Mouse (Mus musculus): ENCODE results near the gene Rnf8.

Rnf8 gene

DNA sequence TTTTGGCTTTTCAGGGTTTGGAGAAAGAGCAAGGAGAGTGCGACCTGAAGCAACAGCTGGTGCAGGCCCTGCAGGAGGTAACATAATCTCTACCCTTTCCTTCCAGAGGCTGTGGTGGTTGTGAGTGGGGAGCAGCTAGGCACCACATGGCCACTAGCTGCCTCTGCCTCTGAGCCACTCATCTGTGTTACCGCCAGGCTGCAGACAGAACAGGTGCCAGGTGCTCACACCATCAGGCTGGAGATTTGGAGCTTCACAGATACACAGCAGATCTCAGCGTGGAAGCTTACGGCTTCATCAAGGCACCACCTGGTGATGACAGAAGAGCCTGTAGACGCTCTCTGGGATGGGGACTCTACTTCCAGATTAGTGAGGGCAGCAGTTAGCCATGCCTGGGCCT, 14.4 kb downstream of the Rnf8 start:
- DNase-seq = no peak

DNA sequence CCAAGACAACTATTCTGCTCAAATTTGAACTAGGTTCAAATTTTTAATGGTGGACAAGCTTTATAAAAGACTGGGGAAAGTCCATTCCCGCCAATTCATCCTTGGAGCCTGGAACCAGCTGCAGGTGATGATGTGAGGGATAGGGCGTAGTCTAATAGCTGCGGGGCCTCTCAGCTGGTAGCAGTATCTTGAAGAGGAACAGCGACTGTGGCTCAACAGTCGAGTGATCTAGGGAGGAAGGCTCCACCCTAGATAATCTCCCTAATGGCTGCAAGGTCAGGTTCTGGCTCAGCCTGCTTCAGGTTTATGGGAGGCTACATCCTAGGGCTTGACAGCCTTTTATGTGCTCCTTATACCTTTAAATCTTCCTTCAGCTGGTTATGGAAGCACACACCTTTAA, 15.0 kb downstream of the Rnf8 start:
- DNase-seq = no peak

DNA sequence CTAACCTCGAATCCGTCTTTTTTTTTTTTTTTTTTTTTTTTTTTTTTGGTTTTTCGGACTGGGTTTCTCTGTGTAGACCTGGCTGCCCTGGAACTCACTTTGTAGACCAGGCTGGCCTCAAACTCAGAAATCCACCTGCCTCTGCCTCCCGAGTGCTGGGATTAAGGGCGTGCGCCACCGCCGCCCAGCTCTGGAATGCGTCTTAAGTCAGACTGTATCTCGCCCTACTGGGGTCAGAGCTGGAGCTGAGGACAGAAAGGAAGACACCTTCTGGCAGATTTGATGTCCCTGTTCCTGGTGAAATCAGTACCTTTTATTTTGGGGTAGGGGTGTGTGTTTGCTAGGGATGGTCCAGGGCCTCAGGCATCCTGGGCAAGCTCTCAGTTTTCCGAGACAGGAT, 17.7 kb downstream of the Rnf8 start:
- DNase-seq = no peak

DNA sequence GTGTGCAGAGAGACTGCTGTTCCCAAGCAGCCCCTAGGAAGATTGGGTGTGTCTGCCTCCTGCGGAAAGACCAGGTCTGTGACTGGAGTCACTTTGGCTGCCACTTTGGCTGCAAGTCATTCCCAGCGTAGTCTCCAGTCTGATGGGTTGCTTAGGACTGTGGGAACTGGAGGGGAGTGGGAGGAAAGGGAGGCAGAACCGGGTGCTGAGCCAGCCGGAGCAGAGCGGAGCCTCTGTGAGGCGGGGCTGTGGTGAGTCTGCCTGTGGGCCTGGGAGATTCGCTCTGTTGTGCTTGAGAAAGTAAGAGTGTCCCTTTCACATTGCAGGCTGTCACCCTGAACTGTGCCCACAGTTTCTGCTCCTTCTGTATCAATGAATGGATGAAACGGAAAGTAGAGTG, 20.9 kb downstream of the Rnf8 start:
- no peak for DNase-seq

DNA sequence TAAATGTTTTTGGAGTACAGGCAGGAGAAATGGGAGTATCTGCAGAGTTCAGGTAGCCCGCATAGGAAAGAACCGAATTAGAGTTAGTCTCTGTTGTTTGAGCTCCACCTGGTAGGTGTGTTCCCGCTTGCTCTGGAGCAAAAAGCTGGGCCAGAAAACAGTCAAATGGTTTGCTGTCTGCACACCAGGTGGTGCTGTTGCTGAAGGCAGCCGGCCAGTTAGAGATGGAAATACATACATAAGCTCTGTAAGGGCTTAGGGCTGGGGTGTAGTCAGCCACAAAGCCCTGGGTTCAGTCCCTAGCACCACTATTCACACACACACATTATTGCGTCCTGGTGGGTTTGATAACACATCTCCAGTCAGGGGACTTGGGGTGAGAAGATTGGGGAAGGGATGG, 21.5 kb downstream of the Rnf8 start:
- peak; percentile 57 for DNase-seq

DNA sequence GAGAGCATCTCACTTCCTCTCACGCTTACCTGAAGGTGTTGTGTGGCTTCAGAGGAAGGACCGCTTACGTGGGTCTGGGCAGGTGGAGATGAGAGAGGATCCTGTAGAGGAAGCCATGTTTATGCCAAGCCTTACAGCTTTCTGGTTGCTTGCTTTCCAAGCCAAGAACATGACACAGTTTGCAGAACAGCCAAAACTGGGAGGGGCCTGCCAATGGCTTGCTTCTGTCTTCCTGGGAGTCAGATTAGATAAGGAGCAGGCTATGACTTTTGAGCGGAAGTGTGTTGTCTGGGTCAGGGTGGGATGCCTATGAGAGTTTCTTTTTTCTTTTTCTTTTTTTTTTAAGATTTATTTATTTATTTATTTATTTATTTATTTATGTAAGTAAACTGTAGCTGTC, 22.8 kb downstream of the Rnf8 start:
- DNase-seq = no peak

DNA sequence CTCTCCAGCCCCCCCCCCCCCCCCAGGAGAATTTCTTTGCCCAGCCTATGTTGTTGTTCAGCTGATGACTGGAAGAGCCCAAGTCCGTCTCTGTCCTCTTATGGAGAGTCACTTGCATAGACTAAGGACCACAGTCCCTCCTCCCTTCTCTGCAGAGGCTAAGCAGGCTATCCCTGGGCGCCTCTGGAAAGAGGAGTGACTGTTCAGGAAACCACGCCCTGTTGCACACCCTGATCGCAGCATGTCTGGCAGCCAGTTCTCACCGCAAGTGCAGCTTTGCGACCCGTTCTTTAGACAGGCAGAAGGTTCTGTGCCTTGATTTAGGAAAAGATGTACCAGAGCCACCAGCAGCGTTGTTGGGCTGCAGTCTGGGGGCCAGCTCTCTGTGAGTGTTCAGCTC, 23.3 kb downstream of the Rnf8 start:
- DNase-seq = peak; percentile 34

DNA sequence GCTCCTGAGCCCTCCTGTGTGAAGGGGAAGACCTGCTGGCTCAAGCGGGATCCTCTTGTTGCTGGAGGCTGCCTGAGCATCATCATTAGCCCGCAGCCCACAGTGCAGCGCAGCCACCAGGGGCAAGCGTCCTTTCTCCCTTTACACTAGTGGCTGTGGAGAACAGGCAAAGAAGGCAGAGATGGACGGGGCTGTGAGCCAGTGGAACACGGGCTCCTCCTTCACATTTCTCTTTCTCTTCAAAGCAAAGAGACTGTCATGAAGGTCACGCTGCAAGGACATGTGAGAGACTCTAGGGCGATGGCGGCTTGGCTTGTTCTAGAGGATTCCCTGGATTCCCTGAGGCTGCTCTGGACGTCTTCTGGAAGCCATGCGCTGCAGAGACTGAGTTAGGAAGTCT, 26.4 kb downstream of the Rnf8 start:
- no peak for DNase-seq

DNA sequence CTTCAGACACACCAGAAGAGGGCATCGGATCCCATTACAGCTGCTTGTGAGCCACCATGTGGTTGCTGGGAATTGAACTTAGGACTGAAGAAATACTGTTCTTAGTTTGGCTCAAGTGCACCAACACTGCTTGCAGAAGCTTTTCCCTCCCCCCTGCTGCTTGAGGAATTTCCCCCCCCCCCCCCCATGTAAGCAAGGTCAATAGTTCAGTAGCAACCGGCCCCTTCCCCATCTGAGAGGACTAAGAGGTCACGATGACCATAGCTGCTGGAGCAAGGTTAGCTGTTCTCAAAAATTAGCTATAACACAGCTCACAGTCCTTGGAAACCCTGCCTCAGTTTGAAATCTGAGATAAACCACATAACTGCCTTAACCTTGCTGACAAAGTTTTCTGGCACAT, 27.6 kb downstream of the Rnf8 start:
- no peak for DNase-seq

DNA sequence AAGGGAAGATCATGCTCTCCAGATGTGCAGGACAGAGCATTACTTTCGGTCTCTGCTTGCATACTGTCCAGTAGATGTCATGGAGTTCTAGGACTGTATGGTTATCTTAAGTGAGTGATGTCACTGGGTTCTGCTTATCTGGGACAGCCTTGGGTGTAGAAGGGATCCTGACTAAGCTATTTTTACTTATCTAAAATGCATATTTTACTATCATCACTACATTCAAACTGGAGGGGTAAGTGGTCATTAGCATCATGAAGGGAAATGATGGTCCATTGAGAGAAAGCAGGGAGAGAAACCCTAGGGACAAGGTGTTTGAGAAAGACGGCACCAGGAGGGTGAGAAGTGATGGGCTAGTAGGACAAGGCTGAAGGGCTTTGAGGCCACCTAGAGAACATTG, 43.7 kb downstream of the Rnf8 start:
- DNase-seq = no peak

DNA sequence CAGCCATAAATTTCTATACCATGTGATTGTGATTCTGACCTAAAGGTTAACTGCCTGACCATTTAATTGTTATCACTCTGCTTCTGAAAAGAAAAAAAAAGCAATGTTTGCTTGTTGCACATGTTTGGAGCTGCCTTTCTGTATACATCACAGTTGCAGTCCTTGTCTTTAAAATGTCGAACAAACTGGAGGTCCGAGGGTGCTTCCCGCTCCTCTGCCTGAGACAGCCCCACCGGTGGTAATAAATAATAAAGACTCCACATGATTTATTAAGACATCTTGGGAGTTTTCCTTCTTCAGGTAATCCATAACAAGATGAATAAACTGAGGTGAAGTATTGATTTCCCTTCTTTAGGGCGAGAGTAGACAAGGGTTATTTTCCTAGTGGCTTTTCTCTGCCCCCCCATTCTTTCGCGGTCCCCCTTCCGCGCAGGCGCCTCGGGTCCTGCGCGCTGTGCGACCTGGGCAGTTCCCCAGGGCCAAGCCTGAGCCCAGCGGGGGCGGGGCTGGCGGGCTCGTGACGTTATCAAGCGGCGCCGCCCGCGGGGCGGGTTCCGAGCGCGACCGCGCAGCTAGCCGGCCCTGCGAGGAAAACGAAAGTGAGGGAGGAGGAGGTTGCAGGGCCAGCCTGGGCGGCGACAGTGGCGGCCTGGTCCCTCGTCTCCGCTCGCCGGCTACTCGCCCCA, 45.6 kb downstream of the Rnf8 start, which contains the start of gene Cmtr1:
TSS of gene Cmtr1 (plus strand) at position 520 of the 686 bp plus-strand sequence.
- peak; percentile 96 for DNase-seq

DNA sequence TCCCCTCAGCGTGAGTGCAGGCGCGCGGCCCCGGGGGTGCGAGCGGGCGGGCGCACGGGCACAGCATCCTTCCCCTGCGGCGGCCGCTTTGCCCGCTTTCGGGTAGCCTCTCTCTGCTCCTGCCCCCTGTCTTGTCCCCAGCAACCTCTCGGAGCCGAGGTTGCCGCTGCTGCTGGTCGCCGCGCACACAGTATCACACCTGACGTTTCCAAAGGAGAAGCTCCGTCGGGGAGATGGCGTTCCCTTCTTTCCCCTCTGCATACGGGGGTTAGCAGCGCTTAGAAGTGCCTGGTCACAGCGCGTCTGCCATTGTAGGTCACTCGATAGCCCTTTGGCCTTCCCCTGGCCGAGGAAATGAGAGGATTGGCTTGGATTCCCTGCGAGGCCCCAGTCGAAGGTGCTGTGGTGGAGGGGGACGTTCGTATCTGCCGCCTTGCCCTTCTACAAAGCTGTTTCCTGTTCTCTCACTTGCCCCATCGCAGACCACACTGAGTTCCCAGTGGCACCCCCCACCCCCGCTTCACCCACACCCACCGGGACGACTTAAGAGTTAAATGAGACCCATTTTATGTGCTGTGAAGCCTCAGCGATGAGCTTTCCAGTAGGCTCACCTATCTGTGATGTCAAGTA, 46.3 kb downstream of the Rnf8 start:
- peak; percentile 59 for DNase-seq

DNA sequence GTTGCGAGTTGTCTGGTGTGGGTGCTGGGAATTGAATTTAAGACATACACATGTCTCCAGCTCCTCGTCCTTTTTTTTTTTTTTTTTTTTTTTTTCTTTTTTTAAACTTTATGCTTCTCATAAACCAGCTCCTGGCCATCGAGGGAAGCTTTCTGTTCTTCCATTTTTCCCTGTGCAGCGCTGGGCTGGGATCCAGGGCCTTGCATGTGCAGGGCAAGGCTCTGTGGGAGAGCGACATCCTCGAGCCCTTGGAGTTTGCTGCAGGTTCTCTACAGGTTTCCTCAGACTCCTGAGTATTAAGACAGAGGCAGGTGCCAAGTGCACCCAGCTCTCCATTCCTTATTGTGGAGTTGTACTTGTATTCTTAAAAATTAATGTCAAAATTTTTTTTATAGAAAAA, 47.6 kb downstream of the Rnf8 start:
- DNase-seq = no peak

DNA sequence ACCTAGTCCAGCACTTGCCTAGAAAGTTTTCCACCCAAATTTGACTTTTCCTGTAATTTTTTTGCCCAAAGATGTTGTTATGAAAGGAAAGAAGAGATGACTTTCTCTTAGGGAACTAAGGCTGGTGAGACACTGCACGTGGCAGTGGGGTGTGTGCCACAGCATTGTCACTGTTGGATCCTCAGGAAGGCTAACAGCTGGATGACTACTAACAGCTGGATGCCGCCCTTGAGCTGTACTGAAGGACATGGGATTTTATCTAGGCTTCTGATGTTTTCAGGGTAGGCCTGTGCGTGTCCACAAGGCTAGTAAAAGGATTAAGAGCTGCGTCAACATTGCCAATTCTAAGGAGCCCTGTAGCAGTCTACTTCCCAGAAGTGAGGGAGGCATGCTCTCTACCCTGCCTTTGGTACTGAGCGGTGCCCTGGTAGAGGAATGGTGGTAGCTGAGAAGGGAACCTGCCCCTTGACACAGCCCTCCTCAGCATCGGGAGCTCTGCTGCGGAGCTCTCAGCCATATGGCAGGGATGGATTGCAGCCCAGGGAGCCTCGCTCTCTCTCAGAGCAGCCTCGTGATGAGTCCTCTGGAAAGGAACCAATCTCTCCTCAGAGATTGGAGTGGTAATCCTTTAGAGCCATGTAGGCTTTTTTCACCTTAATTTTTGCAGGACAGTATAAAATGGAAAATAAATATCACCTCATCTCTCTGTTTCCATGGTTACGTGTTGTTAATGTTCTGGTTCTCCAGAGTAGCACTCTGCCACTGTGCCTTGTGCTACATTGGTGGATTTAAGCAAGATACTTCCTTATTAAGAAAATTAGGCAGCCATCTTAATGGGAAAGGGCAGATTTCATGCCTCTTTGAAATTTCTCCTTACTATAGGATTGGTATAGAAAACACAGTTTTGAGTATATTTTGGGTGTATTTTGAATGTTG, 53.7 kb downstream of the Rnf8 start:
- no peak for DNase-seq

DNA sequence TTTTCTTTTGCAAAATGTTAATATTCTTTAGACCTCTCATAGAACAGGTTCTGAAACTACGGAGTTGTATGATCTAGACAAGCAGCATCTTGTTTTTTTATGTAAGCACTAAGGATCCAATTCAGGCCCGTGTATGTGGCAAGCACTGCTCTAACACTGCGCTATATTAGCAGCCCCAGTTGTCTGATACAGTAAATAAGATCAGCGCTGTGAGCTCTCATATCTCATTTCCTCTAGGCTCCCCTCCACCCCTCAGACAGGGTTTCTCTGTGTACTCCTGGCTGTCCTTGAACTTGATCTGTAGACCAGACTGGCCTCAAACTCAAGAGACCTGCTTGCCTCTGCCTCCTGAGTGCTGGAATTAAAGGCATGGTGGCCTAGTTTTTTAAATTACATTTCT, 54.4 kb downstream of the Rnf8 start:
- no peak for DNase-seq

DNA sequence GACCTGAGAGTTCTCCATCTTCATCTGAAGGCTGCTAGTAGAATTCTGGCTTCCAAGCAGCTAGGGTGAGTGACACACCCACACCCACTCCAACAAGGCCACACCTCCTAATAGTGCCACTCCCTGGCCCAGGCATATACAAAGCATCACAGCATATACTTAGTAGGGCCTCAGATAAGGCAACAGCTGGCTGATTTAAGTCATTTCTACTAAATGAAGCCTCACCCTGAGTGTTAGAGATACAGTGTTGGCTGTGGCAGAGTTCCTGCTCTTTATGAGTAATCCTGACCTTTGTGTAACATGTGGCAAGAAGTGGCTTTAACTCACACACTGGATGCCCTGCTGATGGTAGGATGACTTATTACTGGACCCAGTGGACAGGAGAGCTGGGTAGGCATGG, 55.3 kb downstream of the Rnf8 start:
- no peak for DNase-seq

DNA sequence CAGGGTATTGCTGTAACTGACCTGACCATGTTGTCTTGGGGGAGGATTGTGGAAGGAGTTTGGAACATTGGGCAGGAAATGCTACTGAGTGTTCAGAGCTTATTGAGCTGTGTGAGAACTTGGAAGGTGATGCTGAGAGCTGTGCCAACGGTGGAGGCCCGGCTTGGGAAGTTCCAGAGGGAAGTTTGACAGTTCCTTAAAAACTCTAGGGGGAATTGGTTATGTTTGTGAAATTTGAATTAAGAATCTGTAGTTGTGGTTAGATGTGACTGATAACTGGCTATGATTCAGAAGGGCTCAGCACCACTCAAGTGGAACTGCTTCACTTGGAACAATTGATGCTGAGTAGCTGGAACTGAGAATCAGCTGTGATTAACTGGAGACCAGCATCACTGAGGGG, 56.4 kb downstream of the Rnf8 start:
- no peak for DNase-seq

DNA sequence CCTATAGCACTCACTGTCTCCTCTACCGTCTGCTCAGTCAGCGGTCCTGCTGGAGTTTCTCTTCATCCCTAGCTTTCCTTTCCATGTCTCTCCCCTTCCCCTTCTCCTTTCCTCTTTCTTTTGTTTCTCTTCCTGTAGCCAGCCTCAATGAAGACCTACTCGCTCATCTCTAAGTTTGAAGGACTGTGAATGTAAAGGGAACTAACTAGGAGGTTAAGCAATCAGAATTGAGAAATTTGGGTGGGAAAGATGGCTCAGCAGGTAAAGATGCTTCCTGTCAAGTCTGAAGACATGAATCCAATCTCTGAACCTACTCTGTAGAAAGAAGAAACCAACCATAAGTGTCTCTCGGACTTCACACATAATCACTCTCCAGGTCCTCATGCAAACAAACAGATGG, 58.7 kb downstream of the Rnf8 start:
- DNase-seq = no peak

DNA sequence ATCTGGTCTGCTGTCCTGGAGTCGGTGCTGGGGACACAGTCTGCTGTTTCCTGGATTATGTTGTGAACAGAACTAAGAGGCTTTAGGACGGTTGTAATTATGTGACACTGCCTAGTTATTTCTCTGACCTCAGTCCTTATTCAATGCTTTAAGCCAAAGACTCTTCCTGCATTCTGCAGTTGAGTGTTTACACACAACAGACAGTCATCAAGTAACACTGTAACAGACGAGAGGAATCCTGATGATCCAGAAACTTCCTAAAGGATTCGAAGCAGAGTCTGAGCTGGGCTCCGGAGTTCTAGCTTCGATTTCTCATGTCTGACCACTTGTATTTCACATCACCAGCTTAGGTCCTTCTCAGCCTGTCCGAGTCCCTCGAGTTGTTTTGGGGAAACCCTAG, 63.9 kb downstream of the Rnf8 start:
- DNase-seq = no peak

DNA sequence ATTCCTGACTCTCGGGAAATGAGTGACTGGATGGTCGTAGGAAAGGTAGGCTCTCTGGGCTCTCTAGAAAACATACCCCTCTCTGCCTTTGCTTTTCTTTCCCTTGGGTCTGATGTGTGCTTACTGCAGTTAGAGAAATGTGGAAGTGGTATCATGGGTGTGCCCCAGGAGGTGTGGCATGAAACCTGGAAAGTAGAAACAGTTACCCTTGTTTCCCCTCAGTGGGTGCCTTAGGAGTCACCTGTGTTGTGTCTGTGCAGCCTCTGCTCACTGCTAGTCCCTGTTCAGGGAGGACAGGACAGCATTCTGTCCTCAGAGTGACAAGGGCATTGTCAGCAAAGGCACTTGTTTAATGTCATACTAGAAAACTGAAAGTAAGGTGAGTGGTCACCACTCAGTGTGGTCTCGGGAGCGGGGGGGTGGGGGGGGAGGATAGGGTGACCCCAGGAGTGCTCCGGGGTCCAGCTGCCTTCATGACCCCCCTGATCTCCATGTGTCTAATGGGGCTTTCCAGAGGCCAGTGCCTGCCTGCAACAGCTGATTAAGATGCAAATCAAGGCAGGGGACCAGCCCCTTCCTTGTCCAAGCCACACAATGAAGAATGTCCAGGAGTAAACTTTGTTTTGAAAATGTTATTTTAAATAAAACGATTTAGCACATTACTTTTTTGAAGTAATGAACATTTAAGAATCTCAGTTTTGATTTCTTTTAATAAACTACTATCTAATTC, 64.6 kb downstream of the Rnf8 start:
- DNase-seq = no peak

DNA sequence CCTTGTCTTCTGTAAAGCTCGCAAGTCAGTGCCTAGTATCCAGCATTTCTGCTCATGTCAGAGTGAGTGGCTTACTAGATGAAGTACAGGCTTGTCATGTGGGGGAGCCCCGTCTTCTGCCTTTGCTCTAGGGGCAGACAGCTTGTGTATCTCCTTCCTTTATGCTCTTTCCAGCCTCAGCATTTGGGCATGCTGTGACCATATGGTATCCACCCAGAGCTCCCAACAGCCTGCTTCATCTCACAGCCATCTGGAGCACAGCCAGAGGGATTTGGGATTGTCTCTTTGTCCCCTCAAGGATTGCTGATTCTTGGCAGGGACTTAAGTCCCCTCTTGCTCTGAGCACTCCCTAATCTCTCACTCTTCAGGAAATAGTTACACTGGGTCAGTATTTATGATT, 65.6 kb downstream of the Rnf8 start:
- DNase-seq = no peak

DNA sequence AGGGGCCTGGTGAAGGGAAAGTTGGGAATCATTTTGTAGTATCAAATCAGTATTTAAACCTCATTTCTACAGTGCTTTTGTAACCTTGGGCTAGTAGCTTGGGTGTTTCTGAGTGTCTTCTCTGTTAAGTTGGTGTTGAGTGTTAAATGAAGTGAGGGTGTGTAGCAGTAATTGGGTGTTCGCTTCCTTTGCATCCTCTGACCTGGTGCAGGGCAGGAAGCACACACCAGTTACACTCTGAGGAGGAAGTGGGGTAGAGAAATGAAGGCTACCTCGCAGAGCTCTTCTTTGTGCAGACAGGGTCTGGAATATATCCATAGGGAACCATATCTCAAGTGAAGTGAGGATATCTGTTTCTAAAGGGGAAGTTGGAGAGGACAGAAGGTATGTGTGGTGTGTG, 66.3 kb downstream of the Rnf8 start:
- DNase-seq = no peak

DNA sequence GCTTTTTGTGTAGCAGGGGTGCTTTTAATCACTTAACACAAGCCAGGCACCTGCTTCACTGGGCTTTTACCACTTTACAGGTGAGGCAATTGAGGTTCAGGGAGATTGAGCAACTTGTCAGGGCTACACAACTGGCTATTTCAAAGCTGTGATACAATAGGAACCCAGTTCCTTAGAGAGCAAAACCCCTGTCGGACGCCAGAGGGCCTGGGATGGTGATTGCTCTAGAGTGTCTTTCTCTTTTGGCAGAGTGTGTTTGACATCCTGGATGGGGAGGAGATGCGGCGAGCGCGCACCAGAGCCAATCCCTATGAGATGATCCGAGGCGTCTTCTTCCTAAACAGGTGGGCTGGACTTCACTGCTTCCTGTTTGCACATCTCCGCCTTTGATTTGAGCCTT, 67.1 kb downstream of the Rnf8 start:
- no peak for DNase-seq
